Mouse (Mus musculus): ENCODE results near the gene Ttll2. TPM values are rescaled to one million over a fixed set of nuclear protein-coding genes. Genes with fewer than 3 reads are reported as not detected.
"Not testable (repeated sequence)": the region's sequence is repeated elsewhere in the genome, so short reads cannot be mapped to it uniquely, and the experiment has no call there.

Gene Ttll2
- not detected for total RNA-seq (2021)
- long read RNA-seq, experiment 1: 0 reads
- long read RNA-seq, experiment 2: 0 reads

GRCm38 (mm10) chr17:7352596-7352995 is at the start of gene Ttll2:
Gene Ttll2 (minus strand): TSS chr17:7352696.
- not testable (repeated sequence) for DNase-seq (ENCODE audit: low spot score in 2 of 2)

GRCm38 (mm10) chr17:7399770-7400169 is 47.3 kb upstream of the Ttll2 start:
- not testable (repeated sequence) for DNase-seq (ENCODE audit: low spot score in 2 of 2)

GRCm38 (mm10) chr17:7398198-7398847 is 45.8 kb upstream of the Ttll2 start:
- not testable (repeated sequence) for DNase-seq (ENCODE audit: low spot score in 2 of 2)

GRCm38 (mm10) chr17:7397079-7397478 is 44.6 kb upstream of the Ttll2 start:
- not testable (repeated sequence) for DNase-seq (ENCODE audit: low spot score in 2 of 2)

DNA sequence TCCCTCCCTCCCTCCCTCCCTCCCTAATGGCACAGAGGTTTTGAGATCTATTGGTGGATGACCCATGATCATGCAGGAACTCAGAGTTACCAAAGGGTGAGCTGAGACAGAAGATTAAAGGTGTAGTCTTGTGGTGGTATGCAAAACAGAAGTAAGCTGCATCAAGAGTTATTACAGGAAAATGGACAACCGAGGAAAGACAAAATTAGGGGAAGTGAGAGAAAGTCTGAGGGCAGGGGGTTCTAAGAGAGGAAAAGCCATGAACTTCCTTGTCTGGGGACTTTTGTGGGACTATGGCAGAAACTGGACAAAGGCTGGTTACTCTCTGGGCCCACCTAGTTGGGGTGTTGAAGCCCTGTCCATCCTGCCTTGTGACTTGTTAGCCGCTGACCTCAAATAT is 43.8 kb upstream of the Ttll2 start:
- DNase-seq (ENCODE audit: low spot score in 2 of 2): not testable (repeated sequence)

- not testable (repeated sequence) for DNase-seq (ENCODE audit: low spot score in 2 of 2)
Measured at GRCm38 (mm10) chr17:7395671-7396070, 43.2 kb upstream of the Ttll2 start.

- not testable (repeated sequence) for DNase-seq (ENCODE audit: low spot score in 2 of 2)
Measured at GRCm38 (mm10) chr17:7395116-7395515, 42.6 kb upstream of the Ttll2 start.

- DNase-seq (ENCODE audit: low spot score in 2 of 2): peak in 1 of 2 experiments; percentile 49
Measured at GRCm38 (mm10) chr17:7389898-7390297, 37.4 kb upstream of the Ttll2 start.

DNA sequence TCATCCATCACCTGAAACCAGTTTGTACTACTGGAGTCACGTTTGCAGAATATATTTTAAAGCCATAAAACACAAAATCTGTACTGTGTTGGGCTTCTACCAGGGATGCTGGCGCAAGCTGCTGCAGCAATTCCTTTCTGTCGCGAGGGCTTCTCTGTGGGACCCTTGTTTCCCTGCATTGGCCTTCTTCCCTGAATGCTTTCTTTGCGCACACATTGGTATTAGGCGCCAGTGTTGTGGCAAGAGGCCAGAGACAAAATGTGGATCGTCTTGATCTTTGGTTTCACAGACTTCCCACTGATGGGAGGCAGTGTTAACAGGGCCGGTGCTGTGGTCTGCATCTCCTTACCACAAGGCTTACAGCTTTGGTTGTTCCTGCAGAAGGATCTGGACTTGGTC is 36.5 kb upstream of the Ttll2 start:
- peak in 1 of 2 experiments; percentile 19 for DNase-seq (ENCODE audit: low spot score in 2 of 2)

DNA sequence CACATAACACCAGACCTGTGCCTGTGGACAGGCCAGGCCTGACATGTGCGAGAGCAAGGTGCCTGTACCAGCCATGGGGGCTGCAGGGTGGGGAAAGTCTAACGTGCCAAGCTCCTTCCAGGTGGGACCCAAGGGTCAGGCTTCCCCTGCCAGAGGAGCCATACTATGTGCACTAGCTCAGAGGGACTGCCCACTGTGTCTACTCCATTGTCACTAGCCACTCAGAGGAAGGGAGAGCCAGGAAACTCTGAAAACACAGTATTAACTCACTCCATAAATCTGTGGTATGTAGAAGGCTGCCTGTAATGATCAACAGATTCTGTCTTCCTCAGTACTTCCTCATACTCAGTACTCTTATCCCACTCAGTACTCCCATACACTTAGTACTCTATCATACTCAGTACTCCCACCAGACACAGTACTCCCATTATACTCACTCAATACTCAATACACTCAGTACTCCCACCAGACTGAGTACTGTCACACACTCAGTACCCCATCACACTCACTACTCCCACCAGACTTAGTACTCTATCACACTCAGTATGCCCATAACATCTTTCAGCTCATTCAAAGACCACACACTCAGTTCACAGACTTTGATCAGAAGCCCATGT is 36.0 kb upstream of the Ttll2 start:
- DNase-seq (ENCODE audit: low spot score in 2 of 2): not testable (repeated sequence)

GRCm38 (mm10) chr17:7386016-7386415 is 33.5 kb upstream of the Ttll2 start:
- DNase-seq (ENCODE audit: low spot score in 2 of 2): not testable (repeated sequence)

GRCm38 (mm10) chr17:7385364-7385763 is 32.9 kb upstream of the Ttll2 start, which contains the start of gene Unc93a2:
Gene Unc93a2 (minus strand): TSS chr17:7385464.
- DNase-seq (ENCODE audit: low spot score in 2 of 2): not testable (repeated sequence)

GRCm38 (mm10) chr17:7383167-7384143 is 31.0 kb upstream of the Ttll2 start:
- not testable (repeated sequence) for DNase-seq (ENCODE audit: low spot score in 2 of 2)

DNA sequence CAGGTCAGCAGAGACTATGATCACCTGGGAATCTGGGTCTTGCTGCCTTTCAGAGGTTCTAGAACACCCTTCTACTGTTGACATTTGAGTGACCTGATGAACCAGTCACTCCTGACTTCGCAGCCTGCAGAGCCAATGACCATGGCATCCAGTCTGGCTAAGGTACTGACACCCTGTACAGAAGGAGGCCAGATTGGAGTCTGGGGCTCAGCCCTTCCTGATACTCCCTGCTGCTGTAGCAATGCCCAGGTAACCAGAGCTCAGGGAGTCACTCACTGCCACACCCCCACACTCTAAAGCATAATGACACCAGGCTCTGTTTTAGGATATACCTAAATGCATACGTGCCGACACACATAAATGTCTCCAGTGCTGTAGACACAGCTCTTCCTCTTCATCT is 30.2 kb upstream of the Ttll2 start:
- DNase-seq (ENCODE audit: low spot score in 2 of 2): not testable (repeated sequence)

DNA sequence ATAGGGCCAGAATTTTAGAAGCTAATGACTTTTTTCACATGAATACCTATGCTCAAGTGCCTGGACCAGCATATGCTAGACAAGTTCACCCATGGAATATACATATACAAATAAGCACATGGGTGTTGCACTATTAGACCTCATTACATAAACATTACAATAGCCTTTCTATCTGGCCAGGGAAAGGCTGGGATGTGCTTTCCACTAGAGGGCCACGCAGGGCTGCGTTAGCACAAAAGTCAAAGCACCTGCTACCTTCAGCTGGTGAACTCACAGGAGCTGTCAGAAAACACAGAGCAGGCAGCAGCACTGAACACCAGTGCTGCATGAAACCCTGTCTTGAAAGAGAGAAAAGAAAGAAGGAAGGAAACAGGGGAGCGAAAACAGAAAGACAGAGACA is 25.4 kb upstream of the Ttll2 start:
- DNase-seq (ENCODE audit: low spot score in 2 of 2): not testable (repeated sequence)

DNA sequence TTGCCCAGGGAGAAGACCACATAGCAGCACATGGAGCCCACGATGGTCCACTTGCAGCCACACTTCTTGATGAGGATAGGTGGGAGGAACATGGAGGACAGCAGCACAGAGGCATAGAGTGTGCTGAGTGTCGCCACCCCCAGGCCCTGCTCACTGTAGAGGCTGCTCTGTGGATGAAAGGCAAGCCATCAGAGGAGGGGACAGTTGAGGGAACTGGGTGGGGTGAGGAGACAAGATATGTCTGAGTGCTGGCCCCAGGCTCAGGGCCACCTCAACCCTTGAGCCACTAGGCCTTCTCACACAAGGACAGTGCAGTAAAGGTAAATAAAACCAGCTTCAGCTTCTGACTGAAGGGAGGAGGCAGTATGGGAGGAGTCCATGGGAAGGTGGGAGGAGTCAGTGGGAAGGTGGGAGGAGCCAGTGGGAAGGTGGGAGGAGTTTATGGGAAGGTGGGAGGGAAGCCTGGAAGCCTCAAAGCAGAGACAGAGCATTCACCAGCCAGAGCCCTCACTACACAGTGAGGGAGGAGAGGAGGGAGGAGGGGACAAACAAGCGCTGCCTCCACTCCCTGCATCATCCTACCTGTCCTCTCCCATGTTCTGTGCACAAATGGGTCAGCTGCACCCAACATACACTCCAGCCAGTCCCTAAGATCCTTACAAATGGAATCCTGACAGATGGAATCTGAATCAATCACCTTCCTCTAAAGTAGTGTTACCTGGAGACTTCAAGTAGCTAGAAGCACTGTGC is 24.6 kb upstream of the Ttll2 start:
- DNase-seq (ENCODE audit: low spot score in 2 of 2): not testable (repeated sequence)

DNA sequence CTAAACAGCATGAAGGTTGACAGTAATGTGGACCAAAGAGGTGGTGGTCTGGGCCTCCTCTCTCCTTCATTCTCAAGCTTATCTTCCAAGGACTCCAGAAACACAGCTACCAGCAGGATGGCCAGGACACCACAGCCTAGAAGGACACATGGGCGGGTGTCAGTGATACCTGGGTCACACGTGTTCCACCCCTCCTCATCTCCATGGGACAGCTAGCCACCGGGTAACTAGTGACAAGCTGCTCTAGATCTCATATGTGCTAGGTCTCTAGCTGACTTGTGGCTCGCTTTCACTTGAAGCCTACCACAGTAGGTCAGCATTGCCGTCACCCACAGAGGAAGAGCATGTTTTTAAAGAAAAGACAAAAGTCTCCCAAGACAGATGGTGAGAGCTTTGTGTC is 19.4 kb upstream of the Ttll2 start, which contains the start of gene Gm49630:
Gm49630 (minus strand) TSS at position 101 of the 400 bp plus-strand sequence.
- DNase-seq (ENCODE audit: low spot score in 2 of 2): not testable (repeated sequence)

GRCm38 (mm10) chr17:7369401-7369800 is 16.9 kb upstream of the Ttll2 start:
- not testable (repeated sequence) for DNase-seq (ENCODE audit: low spot score in 2 of 2)

DNA sequence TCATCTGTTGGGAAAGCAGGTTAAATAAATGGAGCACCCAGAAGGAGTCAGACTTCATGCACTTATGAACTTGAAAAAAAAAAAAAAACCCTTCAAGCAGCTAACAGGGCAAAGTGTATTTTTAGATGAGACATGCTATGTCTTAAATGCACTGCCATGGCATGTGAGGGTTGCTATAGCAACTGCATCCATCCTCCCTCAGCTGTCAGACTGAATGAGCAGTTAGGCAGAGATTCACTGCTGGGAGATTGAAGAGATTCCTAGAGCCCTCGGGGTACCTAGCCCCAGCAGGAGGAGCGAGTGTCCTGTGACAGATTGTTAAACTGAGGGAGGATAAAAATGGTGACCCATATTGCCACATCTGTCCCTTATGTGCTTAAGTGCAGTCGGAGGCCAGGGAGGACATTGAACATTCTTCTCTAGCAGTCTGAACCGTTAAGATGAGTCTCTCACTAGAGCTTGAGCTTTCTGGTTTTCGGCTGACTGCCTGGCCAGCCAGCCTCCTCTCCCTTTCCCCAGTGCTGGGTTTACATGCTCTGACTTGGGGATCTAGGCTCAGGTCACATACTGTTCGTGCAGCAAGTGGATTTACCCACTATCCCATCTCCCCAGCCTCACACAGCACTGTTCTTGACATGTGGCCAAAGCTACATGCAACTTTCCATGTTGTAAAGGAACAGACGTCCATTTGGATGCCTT is 14.3 kb upstream of the Ttll2 start:
- DNase-seq (ENCODE audit: low spot score in 2 of 2): peak in 1 of 2 experiments; percentile 18

GRCm38 (mm10) chr17:7366265-7366664 is 13.8 kb upstream of the Ttll2 start:
- DNase-seq (ENCODE audit: low spot score in 2 of 2): not testable (repeated sequence)
